Mouse (Mus musculus) ES-E14 (cell line): ENCODE measurements around the gene Gmeb1. TPM values are rescaled to one million over a fixed set of nuclear protein-coding genes. Genes with fewer than 3 reads are reported as not detected.

Source experiments
- DNase-seq: peaks from one replicate; pipeline ENCODE4 v3.0.0-alpha.2; 2013; ENCODE audit warnings: low read depth, low spot score
- H3K27ac ChIP-seq: 2 replicates; pipeline ENCODE4 v1.5.1; 2012; ENCODE audit warnings: low read depth, mild to moderate bottlenecking, low read length, moderate library complexity, mixed read lengths; ENCODE audit not compliant: poor library complexity, insufficient read depth, severe bottlenecking
- H3K36me3 ChIP-seq: 2 replicates; pipeline ENCODE4 v1.6.1; 2012; ENCODE audit warnings: mild to moderate bottlenecking, low read length, moderate library complexity, mixed read lengths; ENCODE audit not compliant: control insufficient read depth, poor library complexity, insufficient read depth, severe bottlenecking
- H3K4me1 ChIP-seq, 2 experiments: fragments of 150-350 bp in 1 of 2; sonication (generic) in 1 of 2; 2 replicates each; pipeline ENCODE4 v1.6.1; 2012; ENCODE audit warnings: low read length in 2 of 2, mild to moderate bottlenecking in 1 of 2, mixed read lengths in 1 of 2; ENCODE audit not compliant: control insufficient read depth in 2 of 2, insufficient read depth in 2 of 2, poor library complexity in 1 of 2
- H3K4me3 ChIP-seq, 2 experiments: fragments of 150-350 bp in 1 of 2; sonication (generic) in 1 of 2; 2 replicates each; pipeline ENCODE4 v1.5.1; 2012; ENCODE audit warnings: low read length in 2 of 2, low read depth in 1 of 2, mild to moderate bottlenecking in 1 of 2, mixed read lengths in 1 of 2; ENCODE audit not compliant: insufficient read depth in 1 of 2, poor library complexity in 1 of 2, severe bottlenecking in 1 of 2
- H3K9ac ChIP-seq: 2 replicates; pipeline ENCODE4 v1.6.1; 2012; ENCODE audit warnings: low read depth, mild to moderate bottlenecking, low read length, mixed read lengths; ENCODE audit not compliant: poor library complexity, insufficient read depth, severe bottlenecking
- H3K9me3 ChIP-seq: fragments of 150-350 bp; sonication (generic); 2 replicates; pipeline ENCODE4 v1.6.1; 2012; ENCODE audit warnings: low read depth, mild to moderate bottlenecking, low read length; ENCODE audit not compliant: control insufficient read depth, insufficient read depth
- CHD2 ChIP-seq: IDR thresholded peaks from 2 replicates; pipeline ENCODE4 v1.6.1; 2014; ENCODE audit warnings: mild to moderate bottlenecking, low read depth, low read length, inconsistent platforms
- HCFC1 ChIP-seq: IDR thresholded peaks from 2 replicates; pipeline ENCODE4 v1.6.1; 2012; ENCODE audit warnings: low read length, inconsistent platforms, borderline replicate concordance; ENCODE audit not compliant: insufficient read depth
- MAFK ChIP-seq: IDR thresholded peaks from 2 replicates; pipeline ENCODE4 v1.6.1; 2014; ENCODE audit warnings: mild to moderate bottlenecking, low read depth, low read length, inconsistent platforms; ENCODE audit not compliant: insufficient read depth
- ZC3H11A ChIP-seq: IDR thresholded peaks from 2 replicates; pipeline ENCODE4 v1.6.1; 2012; ENCODE audit warnings: low read depth, mild to moderate bottlenecking, inconsistent platforms, low read length, borderline replicate concordance
- ZNF384 ChIP-seq: IDR thresholded peaks from 2 replicates; pipeline ENCODE4 v1.6.1; 2012; ENCODE audit warnings: low read depth, low read length, inconsistent platforms
- in situ Hi-C, 2 experiments: fragments of 600-800 bp; cut with MboI; formaldehyde crosslinking; loops; one replicate each; pipeline ENCODE4 v1.15.1; 2025; ENCODE audit warnings: low sequenced_read_pairs in 2 of 2, inconsistent platforms in 1 of 2; ENCODE audit not compliant: unreplicated experiment in 2 of 2
- total RNA-seq: library from RNA; depleted of rRNA; stranded (reverse); fragments of 300-350 nt; gene quantifications from 2 replicates; pipeline ENCODE4 v1.2.3, GENCODE M21; 2012

Gene Gmeb1
- total RNA-seq, 1 experiment: 22.3 TPM

GRCm38 (mm10) chr4:132194975-132195374 lies 66.4 kb downstream of the Gmeb1 start:
- H3K9ac ChIP-seq: no peak overlapping the region
- in situ Hi-C loops: no loop called here

GRCm38 (mm10) chr4:132194373-132194772 lies 67.0 kb downstream of the Gmeb1 start:
- Histone ChIP-seq H3K9me3 (no peaks in the 10 kb centered on the region), H3K4me3 (no peak overlapping the region), H3K9ac (no peak overlapping the region), H3K4me1 (peaks cover 2% of the 10 kb centered on the region in 2 experiments; a peak in 2 of 4 replicates), H3K27ac (no peak overlapping the region), H3K36me3 (peaks cover 6% of the 10 kb centered on the region; the same call in 1 of the 2 replicates)
- in situ Hi-C loops: no loop called here
- DNase-seq: no peak
- TF ChIP-seq MAFK (no peak), ZC3H11A (no peak), ZNF384 (no peak), CHD2 (no peak), HCFC1 (no peak)

More at GRCm38 (mm10) chr4:132194975-132195374, 66.4 kb downstream of the Gmeb1 start:
- Histone ChIP-seq H3K4me3 (no peak overlapping the region), H3K36me3 (peaks cover 6% of the 10 kb centered on the region; the same call in 1 of the 2 replicates), H3K9me3 (no peaks in the 10 kb centered on the region), H3K27ac (no peak overlapping the region), H3K4me1 (peaks cover 2% of the 10 kb centered on the region in 2 experiments; a peak in 2 of 4 replicates)
- DNase-seq: no peak
- TF ChIP-seq HCFC1 (no peak), MAFK (no peak), CHD2 (no peak), ZNF384 (no peak)

GRCm38 (mm10) chr4:132187826-132188401 lies 73.5 kb downstream of the Gmeb1 start:
- Histone ChIP-seq H3K36me3 (peaks cover 10% of the 10 kb centered on the region), H3K27ac (no peak overlapping the region), H3K4me3 (no peak overlapping the region), H3K9ac (no peak overlapping the region), H3K9me3 (no peaks in the 10 kb centered on the region), H3K4me1 (peaks cover 0 to 2% of the 10 kb centered on the region in 2 experiments; a peak in 1 of 4 replicates)
- in situ Hi-C loops: no loop called here
- no peak for DNase-seq
- no peak for TF ChIP-seq ZNF384
- TF ChIP-seq MAFK: no peak
- no peak for TF ChIP-seq CHD2
- no peak for TF ChIP-seq ZC3H11A
- TF ChIP-seq HCFC1: no peak

- peaks cover 1 to 7% of the 10 kb centered on the region in 2 experiments; a peak in 2 of 4 replicates for H3K4me1 ChIP-seq
- H3K9me3 ChIP-seq: no peaks in the 10 kb centered on the region
- DNase-seq: no peak
- H3K9ac ChIP-seq: no peak overlapping the region
- TF ChIP-seq CHD2: no peak
- TF ChIP-seq ZC3H11A: no peak
- TF ChIP-seq ZNF384: peak; percentile 45; the same call in 1 of the 2 replicates
- TF ChIP-seq MAFK: no peak
- TF ChIP-seq HCFC1: no peak
- H3K4me3 ChIP-seq: no peak overlapping the region
- no peak overlapping the region; the same call in 1 of the 2 replicates for H3K27ac ChIP-seq
- in situ Hi-C loops: no loop called here
- peaks cover 7% of the 10 kb centered on the region for H3K36me3 ChIP-seq
Observed at GRCm38 (mm10) chr4:132183162-132183561, 78.2 kb downstream of the Gmeb1 start.
